Mouse (Mus musculus): ENCODE measurements around the gene Nav1. TPM values are rescaled to one million over a fixed set of nuclear protein-coding genes. Genes with fewer than 3 reads are reported as not detected.

Gene Nav1
- total and polyA plus RNA-seq, 2 experiments from 2014 or later = 46.5 to 99.1 TPM

DNA sequence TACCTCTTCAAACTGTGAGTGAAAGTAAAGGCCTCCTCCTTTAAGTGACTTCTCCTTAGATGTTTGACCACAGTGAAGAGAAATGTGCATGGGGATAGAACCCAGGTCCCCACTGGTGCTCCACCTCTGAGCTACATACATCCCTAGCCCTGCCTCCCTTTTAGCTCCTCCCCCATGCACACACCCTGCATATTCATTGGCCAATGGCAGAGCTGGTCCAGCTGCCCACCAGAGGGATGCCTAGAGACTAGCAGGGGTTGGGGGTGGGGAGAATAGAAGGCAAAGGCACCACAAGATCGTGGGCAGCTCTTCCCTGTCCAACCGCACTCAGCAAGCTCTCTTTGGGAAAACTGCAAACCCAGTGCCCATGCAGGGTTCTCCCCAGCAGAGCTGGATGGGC, 83.8 kb downstream of the Nav1 start:
- Histone ChIP-seq H3K36me3 (ENCODE audit: insufficient read depth, low read length) (peaks cover 3% of the 10 kb centered on the region), H3K9me3 (ENCODE audit: low read length) (no peaks in the 10 kb centered on the region), H3K4me1 (ENCODE audit: insufficient read depth, low read length) (0 out of 2 replicates have a peak, but pooled peaks cover 10% of the 10 kb centered on the region), H3K27me3 (ENCODE audit: insufficient read depth, low read length) (no peaks in the 10 kb centered on the region), H3K4me2 (ENCODE audit: low read depth, low read length, poor library complexity, severe bottlenecking) (no peak overlapping the region), H3K9ac (replicated peaks; ENCODE audit: low read length, poor library complexity, severe bottlenecking) (no peak overlapping the region), H3K27ac (ENCODE audit: low read depth, low read length) (no peak overlapping the region), H3K4me3 (ENCODE audit: low read depth, low read length) (no peak overlapping the region)
- DNase-seq (ENCODE audit: low spot score) (no peak), ATAC-seq (ENCODE audit: low FRiP score) (no peak)
- no peak for TF ChIP-seq CTCF (IDR thresholded peaks at IDR 0.05)
- WGBS = 92% methylated on average over 2 of the region's 2 CpGs

DNA sequence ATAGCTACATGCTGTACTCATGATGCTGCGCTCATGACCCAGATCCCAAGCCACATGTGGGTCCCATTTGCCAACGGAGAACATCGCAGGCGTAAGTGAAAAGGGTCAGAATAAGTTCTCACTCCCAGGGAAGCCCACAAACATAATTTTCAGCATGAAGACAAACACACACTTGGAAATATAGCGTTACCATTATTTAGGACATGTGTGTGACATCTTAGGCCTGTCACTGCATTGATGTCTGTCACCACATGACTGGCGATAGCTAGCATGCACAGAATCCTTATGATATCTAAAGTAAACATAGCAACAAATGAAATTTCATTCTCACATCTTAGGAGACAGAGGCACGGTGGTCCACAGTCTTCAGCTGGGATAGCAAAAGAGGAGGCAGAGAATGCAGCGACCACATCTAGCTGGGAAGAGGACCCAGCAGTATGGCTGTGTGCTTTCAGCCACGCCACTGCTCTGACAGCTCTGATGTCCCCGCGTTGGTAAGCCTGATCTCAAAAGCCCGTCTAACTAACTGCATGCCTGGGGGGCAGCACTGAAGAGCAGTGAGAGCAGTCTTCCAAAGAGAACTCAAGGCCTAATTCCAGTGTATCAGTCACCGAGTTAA, 86.4 kb downstream of the Nav1 start:
- DNase-seq (ENCODE audit: low spot score) (no peak), ATAC-seq (ENCODE audit: low FRiP score) (no peak)
- Histone ChIP-seq H3K27me3 (ENCODE audit: insufficient read depth, low read length) (no peaks in the 10 kb centered on the region), H3K4me1 (ENCODE audit: insufficient read depth, low read length) (0 out of 2 replicates have a peak, but pooled peaks cover 16% of the 10 kb centered on the region), H3K36me3 (ENCODE audit: insufficient read depth, low read length) (no peaks in the 10 kb centered on the region; the same call in 1 of the 2 replicates), H3K9ac (replicated peaks; ENCODE audit: low read length, poor library complexity, severe bottlenecking) (no peak overlapping the region), H3K9me3 (ENCODE audit: low read length) (no peaks in the 10 kb centered on the region), H3K27ac (ENCODE audit: low read depth, low read length) (no peak overlapping the region), H3K4me2 (ENCODE audit: low read depth, low read length, poor library complexity, severe bottlenecking) (no peak overlapping the region), H3K4me3 (ENCODE audit: low read depth, low read length) (no peak overlapping the region)
- TF ChIP-seq CTCF (IDR thresholded peaks at IDR 0.05) = no peak
- 75% methylated on average over 13 of the region's 13 CpGs for WGBS

DNA sequence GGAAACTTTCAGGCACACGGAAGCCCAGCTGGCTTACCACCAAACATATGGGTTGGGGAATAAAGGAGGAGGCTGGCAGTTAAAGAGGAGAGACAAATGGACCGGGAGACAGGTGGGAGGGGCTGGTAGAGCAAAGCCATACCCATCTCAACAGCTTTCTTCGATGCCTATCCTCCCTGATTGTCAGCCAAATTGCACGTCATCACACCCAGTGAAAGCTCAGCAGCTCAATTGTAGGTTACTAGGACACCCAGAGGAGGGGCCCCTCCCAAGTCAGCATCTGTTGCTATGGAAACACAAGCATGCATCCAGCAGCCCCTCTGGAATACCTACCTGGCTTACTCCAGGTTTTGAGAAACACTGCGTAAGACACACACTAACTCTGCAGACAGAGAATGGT, 88.4 kb downstream of the Nav1 start:
- ATAC-seq (ENCODE audit: low FRiP score) (peak; percentile 78), DNase-seq (ENCODE audit: low spot score) (peak; percentile 82)
- Histone ChIP-seq H3K4me2 (ENCODE audit: low read depth, low read length, poor library complexity, severe bottlenecking) (0 out of 2 replicates have a peak overlapping the region, but pooled peaks have one; percentile 2), H3K27ac (ENCODE audit: low read depth, low read length) (0 out of 2 replicates have a peak overlapping the region, but pooled peaks have one; percentile 21), H3K4me3 (ENCODE audit: low read depth, low read length) (no peak overlapping the region), H3K36me3 (ENCODE audit: insufficient read depth, low read length) (no peaks in the 10 kb centered on the region; the same call in 1 of the 2 replicates), H3K9ac (replicated peaks; ENCODE audit: low read length, poor library complexity, severe bottlenecking) (no peak overlapping the region), H3K9me3 (ENCODE audit: low read length) (no peaks in the 10 kb centered on the region), H3K4me1 (ENCODE audit: insufficient read depth, low read length) (0 out of 2 replicates have a peak, but pooled peaks cover 16% of the 10 kb centered on the region), H3K27me3 (ENCODE audit: insufficient read depth, low read length) (no peaks in the 10 kb centered on the region)
- TF ChIP-seq CTCF (IDR thresholded peaks at IDR 0.05) = no peak
- WGBS = 20% methylated on average over 5 of the region's 5 CpGs

DNA sequence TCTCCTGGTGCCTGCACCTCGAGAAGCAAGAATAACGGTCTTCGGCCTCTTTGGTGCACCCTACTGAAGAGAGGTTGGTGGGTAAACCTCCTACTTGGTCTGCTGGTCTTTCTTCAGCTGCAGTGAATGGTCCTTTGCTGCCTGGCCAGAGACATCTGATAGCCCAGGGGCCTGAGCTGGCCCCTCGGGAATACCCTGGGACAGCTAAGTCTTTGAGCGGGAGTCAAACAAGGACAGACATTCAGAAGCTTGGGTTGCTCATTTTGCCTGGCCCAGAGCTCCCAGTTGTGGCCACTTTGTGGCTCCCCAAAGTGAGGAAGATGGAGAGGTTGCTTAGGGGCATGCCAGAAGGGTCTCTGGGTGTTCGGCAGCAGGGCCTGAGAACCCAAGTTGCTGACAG, 89.6 kb downstream of the Nav1 start:
- 92% methylated on average over 6 of the region's 6 CpGs for WGBS
- Histone ChIP-seq H3K4me3 (ENCODE audit: low read depth, low read length) (no peak overlapping the region), H3K9ac (replicated peaks; ENCODE audit: low read length, poor library complexity, severe bottlenecking) (no peak overlapping the region), H3K27me3 (ENCODE audit: insufficient read depth, low read length) (no peaks in the 10 kb centered on the region), H3K27ac (ENCODE audit: low read depth, low read length) (no peak overlapping the region), H3K4me2 (ENCODE audit: low read depth, low read length, poor library complexity, severe bottlenecking) (no peak overlapping the region), H3K4me1 (ENCODE audit: insufficient read depth, low read length) (0 out of 2 replicates have a peak, but pooled peaks cover 16% of the 10 kb centered on the region), H3K9me3 (ENCODE audit: low read length) (no peaks in the 10 kb centered on the region), H3K36me3 (ENCODE audit: insufficient read depth, low read length) (no peaks in the 10 kb centered on the region)
- DNase-seq (ENCODE audit: low spot score) = no peak
- no peak for TF ChIP-seq CTCF (IDR thresholded peaks at IDR 0.05)
- ATAC-seq (ENCODE audit: low FRiP score) = no peak

DNA sequence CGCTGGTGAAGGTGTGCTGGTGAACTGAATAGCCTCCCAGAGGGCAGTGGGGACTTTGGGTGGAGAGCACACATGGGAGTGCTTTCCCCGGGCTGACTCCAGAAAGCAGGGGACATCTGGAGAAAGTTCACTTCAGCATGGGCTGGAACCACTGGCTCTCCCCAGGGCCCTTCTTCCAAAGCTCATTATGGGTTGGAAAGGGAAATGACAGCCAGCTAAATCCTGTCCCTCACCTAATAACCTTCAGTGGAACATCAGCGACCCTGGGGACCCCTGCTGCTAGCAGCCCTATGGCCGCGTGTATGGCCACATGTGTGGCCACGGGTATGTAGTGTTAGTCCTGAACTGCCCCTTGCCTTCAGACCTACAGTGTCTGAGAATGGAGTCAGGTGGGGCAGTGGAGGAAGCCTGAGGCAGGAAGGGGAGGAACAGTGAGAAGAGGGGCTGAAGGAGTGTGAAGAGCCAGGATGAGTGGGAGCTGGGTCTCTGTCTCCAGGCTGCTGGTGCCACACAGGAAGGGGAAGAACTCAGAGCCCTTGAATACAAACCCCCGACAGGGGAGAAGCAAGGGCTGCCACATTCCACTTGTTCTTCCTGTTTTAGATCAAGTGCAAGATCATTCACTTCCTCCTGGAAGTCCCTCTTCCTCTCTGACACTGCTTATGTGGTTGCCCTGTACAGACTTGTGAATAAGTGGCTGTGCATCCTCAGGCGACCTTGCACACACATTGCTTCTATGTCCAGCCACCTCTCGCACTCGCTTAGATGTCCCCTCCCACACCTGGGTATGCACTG, 90.4 kb downstream of the Nav1 start:
- H3K4me3 ChIP-seq (ENCODE audit: low read depth, low read length) = no peak overlapping the region
- no peaks in the 10 kb centered on the region for H3K27me3 ChIP-seq (ENCODE audit: insufficient read depth, low read length)
- no peaks in the 10 kb centered on the region for H3K36me3 ChIP-seq (ENCODE audit: insufficient read depth, low read length)
- no peak overlapping the region for H3K27ac ChIP-seq (ENCODE audit: low read depth, low read length)
- TF ChIP-seq CTCF (IDR thresholded peaks at IDR 0.05) = no peak
- WGBS = 70% methylated on average over 10 of the region's 10 CpGs
- no peak for DNase-seq (ENCODE audit: low spot score)
- H3K9ac ChIP-seq (replicated peaks; ENCODE audit: low read length, poor library complexity, severe bottlenecking) = no peak overlapping the region
- peaks cover 21% of the 10 kb centered on the region for H3K4me1 ChIP-seq (ENCODE audit: insufficient read depth, low read length)
- no peak for ATAC-seq (ENCODE audit: low FRiP score)
- H3K4me2 ChIP-seq (ENCODE audit: low read depth, low read length, poor library complexity, severe bottlenecking) = no peak overlapping the region
- no peaks in the 10 kb centered on the region for H3K9me3 ChIP-seq (ENCODE audit: low read length)

All from midbrain, postnatal 0 days (tissue).